Mouse (Mus musculus) heart, postnatal 0 days (tissue): ENCODE results near the gene Zfp879.

Experiments
- CTCF ChIP-seq: IDR thresholded peaks from 2 replicates; pipeline ENCODE4 v1.5.1; 2016; ENCODE audit warnings: antibody characterized with exemption, control low read depth, low read depth
- EP300 ChIP-seq: IDR thresholded peaks from 2 replicates; pipeline ENCODE4 v1.6.1; 2016; ENCODE audit warnings: antibody characterized with exemption, low read depth

DNA sequence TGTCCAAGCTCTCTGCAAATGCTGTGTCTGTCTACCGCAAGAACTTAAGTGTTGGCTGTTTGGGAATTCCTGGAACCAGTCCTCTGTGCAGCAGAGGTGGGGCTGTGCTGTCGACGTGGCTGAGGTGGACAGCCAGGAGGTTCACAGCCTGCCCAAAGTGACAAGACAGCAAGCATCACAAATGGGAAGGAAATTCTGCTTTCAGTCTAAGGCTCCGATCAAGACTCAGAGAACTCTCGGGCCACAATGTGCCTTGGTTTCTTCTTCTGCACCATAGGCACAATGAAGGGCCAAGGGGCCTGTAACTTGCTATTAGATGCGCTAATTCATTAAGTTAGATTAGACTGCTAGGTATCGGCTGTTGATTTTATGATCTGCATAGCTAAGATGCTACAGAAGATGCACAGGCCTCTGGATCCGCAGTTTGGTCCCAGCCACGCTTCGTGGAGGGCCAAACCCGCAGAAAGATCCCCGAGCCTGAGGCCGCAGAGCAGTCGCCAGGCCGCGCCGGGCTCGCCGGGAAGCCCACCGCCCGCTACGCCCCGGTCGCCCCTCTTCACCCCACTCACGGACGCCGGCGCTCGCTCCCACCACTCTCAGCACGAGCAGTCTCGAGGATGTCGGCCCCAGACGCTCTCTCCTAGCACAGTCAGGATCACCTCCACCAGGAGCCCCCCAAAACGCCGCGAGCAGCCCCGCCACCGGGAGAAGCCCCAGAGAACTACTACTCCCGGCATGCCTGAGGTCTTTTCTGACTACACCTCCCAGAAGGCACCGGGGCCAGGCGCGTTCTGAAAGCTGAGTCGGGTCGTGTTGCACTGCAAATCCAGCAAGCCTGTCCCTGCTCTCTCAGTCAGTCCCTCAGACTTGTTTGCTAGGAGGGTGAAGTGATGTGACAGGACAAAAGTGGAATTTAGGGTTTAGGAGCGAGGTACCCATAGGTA lies 14.1 kb downstream of the Zfp879 start, which contains the start of gene Zfp354c:
- TF ChIP-seq CTCF = no peak
- TF ChIP-seq EP300 = no peak
